Mouse (Mus musculus) limb, embryonic 14.5 days (tissue): Measurements from ENCODE around the gene Rhoh. TPM values are rescaled to one million over a fixed set of nuclear protein-coding genes. Genes with fewer than 3 reads are reported as not detected.
A peak's percentile ranks its signal among the peaks of the same experiment; 100 is the strongest.

Experiments used
- ATAC-seq: fragments of 200-750 bp; cut with Nextera tagmentation; 2 replicates; pipeline ENCODE4 v1.8.0; 2017; ENCODE audit warnings: low read depth, moderate number of reproducible peaks, moderate TSS enrichment; ENCODE audit not compliant: low FRiP score
- DNase-seq: peaks from one replicate; pipeline ENCODE4 v3.0.0-alpha.2; 2015; ENCODE audit warnings: low spot score
- H3K27ac ChIP-seq: fragments of 300-500 bp; sonication (generic); replicated peaks from 2 replicates; pipeline ENCODE4 v1.5.1; 2014; ENCODE audit warnings: low read depth, mild to moderate bottlenecking, low read length, moderate library complexity, mixed read lengths
- H3K27me3 ChIP-seq: fragments of 300-500 bp; sonication (generic); 2 replicates; pipeline ENCODE4 v1.6.1; 2014; ENCODE audit warnings: low read length, mixed read lengths; ENCODE audit not compliant: control insufficient read depth, insufficient read depth
- H3K36me3 ChIP-seq: fragments of 300-500 bp; sonication (generic); 2 replicates; pipeline ENCODE4 v1.6.1; 2014; ENCODE audit warnings: mild to moderate bottlenecking, low read length, moderate library complexity, mixed read lengths; ENCODE audit not compliant: control insufficient read depth, insufficient read depth
- H3K4me1 ChIP-seq: fragments of 300-500 bp; sonication (generic); 2 replicates; pipeline ENCODE4 v1.6.1; 2014; ENCODE audit warnings: antibody characterized with exemption, low read length, mixed read lengths; ENCODE audit not compliant: control insufficient read depth, insufficient read depth
- H3K4me2 ChIP-seq: fragments of 300-500 bp; sonication (generic); replicated peaks from 2 replicates; pipeline ENCODE4 v1.6.1; 2014; ENCODE audit warnings: low read depth, mild to moderate bottlenecking, low read length, moderate library complexity; ENCODE audit not compliant: severe bottlenecking
- H3K4me3 ChIP-seq: fragments of 300-500 bp; sonication (generic); replicated peaks from 2 replicates; pipeline ENCODE4 v1.5.1; 2014; ENCODE audit warnings: low read length
- H3K9ac ChIP-seq: fragments of 300-500 bp; sonication (generic); 2 replicates; pipeline ENCODE4 v1.6.1; 2014; ENCODE audit warnings: mild to moderate bottlenecking, low read depth, low read length, moderate library complexity; ENCODE audit not compliant: severe bottlenecking
- H3K9me3 ChIP-seq: fragments of 300-500 bp; sonication (generic); 2 replicates; pipeline ENCODE4 v1.6.1; 2016; ENCODE audit warnings: low read length; ENCODE audit not compliant: control insufficient read depth
- POLR2A ChIP-seq: fragments of 200-500 bp; IDR thresholded peaks from 2 replicates; pipeline ENCODE4 v1.8.0; 2012; ENCODE audit warnings: inconsistent platforms, mild to moderate bottlenecking, moderate library complexity, borderline replicate concordance; ENCODE audit not compliant: insufficient read depth, insufficient read length; ENCODE audit errors: extremely low read depth
- WGBS: fragments of 180-500 bp; shearing (Covaris S2); extraction: QIAGEN DNeasy Blood & Tissue Kit; methylation state at CpG from one replicate; pipeline ENCODE4 v1.1.7; 2014; 5-methylcytosine and 5-hydroxymethylcytosine counted together
- polyA plus RNA-seq, 2 experiments: library from polyadenylated mRNA; depleted of rRNA in 1 of 2; stranded (reverse) in 1 of 2; unstranded in 1 of 2; fragments of >200 nt; fragmentation: Nextera tagmentation in 1 of 2; extraction: Ambion mirVana in 1 of 2; gene quantifications; 2 replicates each; pipeline versions ENCODE4 v1.2.1 to v1.2.3; 2012 to 2014

Gene Rhoh
- polyA plus RNA-seq, 2 experiments = 1.4 to 2.0 TPM

DNA sequence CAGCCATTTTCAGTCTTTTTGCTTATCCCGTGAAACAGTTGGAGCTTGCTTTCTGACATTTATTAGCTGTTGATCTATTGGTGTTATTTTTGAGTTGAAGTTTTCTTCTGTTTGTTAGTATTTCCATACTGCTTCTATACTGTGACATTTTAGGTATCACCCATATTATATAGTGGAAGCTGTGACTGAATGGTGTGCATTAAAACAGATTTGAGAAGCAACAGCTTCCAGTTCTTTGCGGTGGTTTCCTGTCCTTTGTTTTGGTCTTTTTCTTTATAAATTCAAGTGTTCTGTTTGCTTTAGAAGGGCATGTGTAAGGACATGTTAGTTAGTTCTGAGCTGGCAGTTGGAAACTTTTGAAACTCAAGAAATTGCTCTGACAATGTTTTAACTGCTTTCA lies 32.0 kb upstream of the Rhoh start:
- H3K9me3 ChIP-seq = no peaks in the 10 kb centered on the region
- no peak overlapping the region for H3K4me2 ChIP-seq
- H3K4me1 ChIP-seq = no peaks in the 10 kb centered on the region
- no peak for DNase-seq
- peaks cover 43% of the 10 kb centered on the region for H3K36me3 ChIP-seq
- 59% methylated on average over 2 of the region's 2 CpGs for WGBS
- H3K9ac ChIP-seq = no peak overlapping the region
- no peak overlapping the region for H3K27ac ChIP-seq
- no peak overlapping the region for H3K4me3 ChIP-seq
- TF ChIP-seq POLR2A = no peak
- H3K27me3 ChIP-seq = no peaks in the 10 kb centered on the region
- ATAC-seq = no peak

DNA sequence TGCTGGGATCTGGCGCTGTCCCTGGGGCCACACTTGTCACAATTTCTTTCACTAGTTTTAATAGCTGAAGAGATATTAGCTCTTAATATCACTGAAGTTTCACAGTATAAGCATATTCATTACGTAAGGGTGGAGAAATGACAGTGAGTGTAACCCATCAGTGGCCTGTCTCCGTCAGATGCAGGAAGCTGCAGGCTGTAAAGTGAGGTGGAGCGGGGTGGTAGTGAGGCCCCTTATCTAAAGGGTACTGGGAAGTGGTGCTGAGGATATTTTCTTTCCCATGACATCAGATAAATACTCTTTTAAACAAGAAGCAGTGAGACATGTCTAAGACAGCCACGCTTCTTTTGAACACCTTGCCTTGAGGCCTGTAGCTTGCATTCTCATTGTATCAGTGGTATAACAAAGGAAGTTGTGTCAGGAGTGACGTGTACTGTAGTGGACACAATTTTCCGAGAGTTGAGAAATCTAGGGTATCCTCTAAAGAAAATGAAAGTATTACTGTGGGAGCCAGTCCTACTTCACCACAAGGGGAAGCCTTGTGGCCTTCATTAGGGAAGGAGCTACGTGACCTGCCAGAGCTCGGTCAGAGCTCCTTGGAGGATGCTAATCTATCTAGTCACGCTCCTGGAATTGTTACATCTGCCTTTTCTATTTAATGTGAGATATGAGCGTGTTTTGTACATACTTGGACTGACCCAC lies 28.9 kb upstream of the Rhoh start:
- DNase-seq = no peak
- H3K4me3 ChIP-seq = no peak overlapping the region
- H3K9ac ChIP-seq = no peak overlapping the region
- no peak for TF ChIP-seq POLR2A
- H3K9me3 ChIP-seq = no peaks in the 10 kb centered on the region
- peaks cover 18% of the 10 kb centered on the region for H3K36me3 ChIP-seq
- ATAC-seq = no peak
- WGBS = 91% methylated on average over 11 of the region's 11 CpGs
- H3K4me2 ChIP-seq = no peak overlapping the region
- H3K27ac ChIP-seq = no peak overlapping the region
- no peaks in the 10 kb centered on the region for H3K27me3 ChIP-seq
- H3K4me1 ChIP-seq = no peaks in the 10 kb centered on the region

DNA sequence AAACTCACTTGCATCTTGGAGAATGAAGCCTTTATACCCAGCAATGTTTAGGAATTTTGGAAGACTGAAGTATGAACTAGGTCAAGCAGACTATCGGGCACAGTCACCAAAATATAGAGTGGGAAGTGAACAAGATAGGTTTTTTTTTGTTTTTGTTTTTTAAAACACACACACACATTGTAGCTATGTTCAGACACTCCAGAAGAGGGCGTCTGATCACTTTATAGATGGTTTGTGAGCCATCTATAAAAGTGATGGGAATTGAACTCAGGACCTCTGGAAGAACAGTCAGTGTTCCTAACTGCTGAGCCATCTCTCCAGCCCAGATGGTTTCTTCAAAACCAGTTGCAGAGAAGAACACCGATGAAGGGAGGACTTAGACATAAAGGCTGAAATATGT lies 27.9 kb upstream of the Rhoh start:
- Histone ChIP-seq H3K36me3 (peaks cover 13% of the 10 kb centered on the region), H3K27me3 (no peaks in the 10 kb centered on the region), H3K4me1 (no peaks in the 10 kb centered on the region), H3K4me3 (no peak overlapping the region), H3K9me3 (no peaks in the 10 kb centered on the region), H3K4me2 (no peak overlapping the region), H3K27ac (no peak overlapping the region), H3K9ac (no peak overlapping the region)
- DNase-seq (no peak), ATAC-seq (no peak)
- WGBS = 75% methylated on average over 3 of the region's 3 CpGs
- no peak for TF ChIP-seq POLR2A

DNA sequence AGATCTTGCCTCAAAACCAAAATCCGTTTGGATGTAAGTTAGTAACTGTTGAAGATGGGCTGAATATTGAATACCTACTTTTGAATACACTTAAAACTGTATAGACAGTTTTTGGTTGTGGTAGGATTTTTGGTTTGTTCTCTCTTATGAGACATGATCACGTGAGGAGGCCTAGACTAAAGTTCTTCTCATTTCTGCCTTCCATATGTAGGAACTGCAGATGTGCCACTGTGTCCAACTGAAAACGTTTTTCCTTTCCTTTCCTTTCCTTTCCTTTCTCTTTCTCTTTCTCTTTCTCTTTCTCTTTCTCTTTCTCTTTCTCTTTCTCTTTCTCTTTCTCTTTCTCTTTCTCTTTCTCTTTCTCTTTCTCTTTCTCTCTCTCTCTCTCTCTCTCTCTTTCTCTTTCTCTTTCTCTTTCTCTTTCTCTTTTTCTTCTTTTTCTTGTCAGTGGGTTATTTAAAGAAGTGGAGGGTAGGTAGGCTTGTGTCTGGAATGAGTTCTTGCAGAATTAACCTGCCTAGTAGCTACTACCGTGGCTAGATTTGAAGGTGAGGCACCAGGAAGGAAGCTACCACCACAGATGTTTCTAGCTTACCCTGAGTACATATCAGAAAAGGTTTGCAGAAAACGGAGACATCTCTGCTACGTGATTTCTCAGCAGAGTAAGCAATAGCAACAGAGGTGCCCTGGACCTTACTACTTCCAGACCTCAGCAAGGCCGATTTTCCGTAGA lies 27.1 kb upstream of the Rhoh start:
- no peaks in the 10 kb centered on the region for H3K4me1 ChIP-seq
- no peak overlapping the region for H3K4me3 ChIP-seq
- no peaks in the 10 kb centered on the region for H3K27me3 ChIP-seq
- no peaks in the 10 kb centered on the region for H3K9me3 ChIP-seq
- ATAC-seq (no peak), DNase-seq (no peak)
- H3K27ac ChIP-seq = no peak overlapping the region
- WGBS = 88% methylated on average over 8 of the region's 8 CpGs
- H3K9ac ChIP-seq = no peak overlapping the region
- H3K36me3 ChIP-seq = peaks cover 10% of the 10 kb centered on the region
- no peak overlapping the region for H3K4me2 ChIP-seq
- no peak for TF ChIP-seq POLR2A

DNA sequence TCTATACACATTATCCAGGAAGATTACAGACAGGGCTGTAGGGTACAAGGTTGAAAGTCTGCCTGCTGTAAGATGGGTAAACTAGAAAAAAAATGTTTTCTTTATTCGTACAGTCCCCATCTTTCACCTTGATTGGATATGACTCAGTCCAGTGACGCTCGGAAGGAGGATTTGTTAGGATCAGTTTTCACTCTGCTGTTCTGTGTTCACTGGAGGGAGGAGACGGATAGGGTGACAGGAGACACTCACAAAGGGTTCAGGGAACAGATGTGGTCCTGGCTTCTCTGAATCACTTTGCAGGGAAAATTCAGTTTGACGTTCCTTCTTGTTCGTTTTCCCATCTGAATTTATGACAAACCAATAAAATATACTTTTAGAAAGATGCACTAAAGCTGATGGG lies 23.0 kb upstream of the Rhoh start:
- no peak overlapping the region for H3K27ac ChIP-seq
- H3K4me2 ChIP-seq = no peak overlapping the region
- TF ChIP-seq POLR2A = no peak
- no peaks in the 10 kb centered on the region for H3K27me3 ChIP-seq
- no peaks in the 10 kb centered on the region for H3K9me3 ChIP-seq
- H3K9ac ChIP-seq = no peak overlapping the region
- H3K4me1 ChIP-seq = no peaks in the 10 kb centered on the region
- peak; percentile 47; the same call in 1 of the 2 replicates for ATAC-seq
- no peak for DNase-seq
- no peak overlapping the region for H3K4me3 ChIP-seq
- no peaks in the 10 kb centered on the region for H3K36me3 ChIP-seq
- WGBS = 57% methylated on average over 6 of the region's 6 CpGs

DNA sequence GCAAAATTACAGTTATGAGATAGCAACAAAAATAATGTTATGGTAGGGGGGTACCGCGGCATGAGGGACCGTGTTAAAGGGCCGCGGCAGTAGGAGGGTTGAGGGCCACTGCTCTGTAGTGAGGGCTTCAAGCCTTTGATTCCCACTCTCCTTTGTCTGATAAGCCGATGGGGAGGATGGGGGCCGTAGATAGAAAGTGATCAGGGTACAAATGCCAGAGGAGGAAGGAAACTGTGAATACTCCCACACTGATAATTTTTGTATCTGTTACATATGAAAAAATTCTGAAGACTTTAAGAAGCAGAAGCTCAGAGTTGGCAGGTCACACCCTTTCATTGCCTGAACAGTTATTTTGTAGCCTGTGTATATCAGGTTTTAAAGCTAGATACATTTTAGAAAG lies 18.1 kb upstream of the Rhoh start:
- H3K4me3 ChIP-seq = no peak overlapping the region
- no peak overlapping the region for H3K4me2 ChIP-seq
- ATAC-seq = no peak
- H3K9me3 ChIP-seq = no peaks in the 10 kb centered on the region
- WGBS = 92% methylated on average over 7 of the region's 7 CpGs
- no peak overlapping the region for H3K27ac ChIP-seq
- TF ChIP-seq POLR2A = no peak
- no peak for DNase-seq
- no peak overlapping the region for H3K9ac ChIP-seq
- H3K36me3 ChIP-seq = no peaks in the 10 kb centered on the region
- H3K27me3 ChIP-seq = no peaks in the 10 kb centered on the region
- 0 out of 2 replicates have a peak, but pooled peaks cover 3% of the 10 kb centered on the region for H3K4me1 ChIP-seq
